Mouse (Mus musculus) heart, embryonic 13.5 days (tissue): ENCODE measurements around the gene Fibin. TPM values are rescaled to one million over a fixed set of nuclear protein-coding genes. Genes with fewer than 3 reads are reported as not detected.

Experiments used
- ATAC-seq: fragments of 200-750 bp; cut with Nextera tagmentation; 2 replicates; pipeline ENCODE4 v1.8.0; 2017; ENCODE audit warnings: moderate TSS enrichment; ENCODE audit not compliant: insufficient number of reproducible peaks, low FRiP score, low TSS enrichment; ENCODE audit errors: extremely low read depth
- H3K27ac ChIP-seq: fragments of 300-500 bp; sonication (generic); replicated peaks from 2 replicates; pipeline ENCODE4 v1.5.1; 2015; ENCODE audit warnings: moderate library complexity, mild to moderate bottlenecking, inconsistent platforms
- H3K27me3 ChIP-seq: fragments of 300-500 bp; sonication (generic); replicated peaks from 2 replicates; pipeline ENCODE4 v1.6.1; 2015; ENCODE audit warnings: mild to moderate bottlenecking, inconsistent platforms
- H3K36me3 ChIP-seq: fragments of 300-500 bp; sonication (generic); 2 replicates; pipeline ENCODE4 v1.6.1; 2015; ENCODE audit warnings: mild to moderate bottlenecking, inconsistent platforms
- H3K4me1 ChIP-seq: fragments of 300-500 bp; sonication (generic); 2 replicates; pipeline ENCODE4 v1.6.1; 2015; ENCODE audit warnings: inconsistent platforms
- H3K4me2 ChIP-seq: fragments of 300-500 bp; sonication (generic); 2 replicates; pipeline ENCODE4 v1.6.1; 2015; ENCODE audit warnings: inconsistent platforms, mild to moderate bottlenecking, moderate library complexity
- H3K4me3 ChIP-seq: fragments of 300-500 bp; sonication (generic); 2 replicates; pipeline ENCODE4 v1.5.1; 2015; ENCODE audit warnings: moderate library complexity, mild to moderate bottlenecking, inconsistent platforms
- H3K9ac ChIP-seq: fragments of 300-500 bp; sonication (generic); 2 replicates; pipeline ENCODE4 v1.6.1; 2015; ENCODE audit warnings: inconsistent platforms, mild to moderate bottlenecking, moderate library complexity
- H3K9me3 ChIP-seq: fragments of 300-500 bp; sonication (generic); 2 replicates; pipeline ENCODE4 v1.6.1; 2016; ENCODE audit warnings: inconsistent platforms
- WGBS: fragments of 180-500 bp; shearing (Covaris S2); methylation state at CpG from one replicate; pipeline ENCODE4 v1.1.7; 2015; ENCODE audit warnings: mixed read lengths; 5-methylcytosine and 5-hydroxymethylcytosine counted together
- polyA plus RNA-seq: library from polyadenylated mRNA; unstranded; fragments of >200 nt; fragmentation: Nextera tagmentation; extraction: Ambion mirVana; gene quantifications from 2 replicates; pipeline ENCODE4 v1.2.1, GENCODE M21; 2015

Fibin gene
- polyA plus RNA-seq, 1 experiment from 2014 or later, result 8.2 TPM

- Histone ChIP-seq H3K9me3 (no peaks in the 10 kb centered on the region), H3K27me3 (peaks cover 6% of the 10 kb centered on the region; the same call in 1 of the 2 replicates), H3K4me2 (no peak overlapping the region), H3K27ac (no peak overlapping the region), H3K9ac (no peak overlapping the region), H3K36me3 (no peaks in the 10 kb centered on the region), H3K4me3 (no peak overlapping the region), H3K4me1 (peaks cover 4% of the 10 kb centered on the region; the same call in 1 of the 2 replicates)
- no peak for ATAC-seq
- 67% methylated on average over 3 of the region's 3 CpGs for WGBS
Observed at GRCm38 (mm10) chr2:110363855-110364254, 872 bp upstream of the Fibin start.

DNA sequence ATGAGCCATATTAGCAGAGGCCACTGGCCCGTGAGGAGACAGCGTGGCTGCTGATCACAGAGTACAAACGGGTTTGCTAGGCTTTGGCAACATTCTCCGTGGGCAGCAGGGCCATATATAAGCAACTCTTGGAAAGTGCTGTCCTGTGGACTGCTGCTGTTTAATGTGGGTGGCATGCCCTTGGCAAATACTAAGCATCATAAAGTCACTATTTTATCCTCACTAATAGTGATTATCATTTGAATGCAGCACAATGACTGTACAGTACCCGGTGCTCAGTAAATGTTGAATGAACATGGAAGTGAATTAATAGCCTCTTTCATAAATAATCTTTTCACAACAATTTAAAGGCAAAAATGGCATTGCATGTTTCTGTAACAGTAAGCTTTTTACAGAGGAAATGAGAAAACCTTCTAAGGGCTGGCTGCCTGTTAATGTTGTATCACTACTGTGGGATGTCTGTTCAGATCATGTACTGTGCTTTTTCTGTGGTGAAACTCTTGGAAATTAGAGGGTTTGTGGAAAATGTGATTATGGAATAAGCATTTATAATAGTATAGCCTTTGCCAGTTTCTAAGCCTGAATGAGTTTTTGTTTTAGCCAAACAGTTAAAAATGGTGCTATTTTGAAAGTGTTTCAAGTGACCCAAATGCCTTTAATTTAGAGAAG lies 9.5 kb downstream of the Fibin start:
- no peaks in the 10 kb centered on the region for H3K4me1 ChIP-seq
- no peaks in the 10 kb centered on the region for H3K9me3 ChIP-seq
- WGBS, result 85% methylated on average over 5 of the region's 5 CpGs
- ATAC-seq, result no peak
- no peaks in the 10 kb centered on the region for H3K27me3 ChIP-seq
- no peak overlapping the region for H3K27ac ChIP-seq
- no peak overlapping the region for H3K4me2 ChIP-seq
- no peaks in the 10 kb centered on the region for H3K36me3 ChIP-seq
- H3K9ac ChIP-seq, result no peak overlapping the region
- no peak overlapping the region for H3K4me3 ChIP-seq

- WGBS, result 53% methylated on average over 5 of the region's 5 CpGs
- H3K36me3 ChIP-seq, result no peaks in the 10 kb centered on the region
- H3K4me3 ChIP-seq, result no peak overlapping the region
Observed at GRCm38 (mm10) chr2:110351843-110352251, 11.1 kb downstream of the Fibin start.

GRCm38 (mm10) chr2:110351406-110351805 lies 11.6 kb downstream of the Fibin start:
- Histone ChIP-seq H3K27ac (no peak overlapping the region), H3K9ac (no peak overlapping the region), H3K4me3 (no peak overlapping the region), H3K36me3 (no peaks in the 10 kb centered on the region), H3K4me2 (no peak overlapping the region), H3K9me3 (no peaks in the 10 kb centered on the region), H3K4me1 (no peaks in the 10 kb centered on the region), H3K27me3 (no peaks in the 10 kb centered on the region)
- ATAC-seq, result no peak
- 58% methylated on average over 1 of the region's 1 CpGs for WGBS

More at GRCm38 (mm10) chr2:110351843-110352251, 11.1 kb downstream of the Fibin start:
- Histone ChIP-seq H3K27ac (no peak overlapping the region), H3K4me2 (no peak overlapping the region), H3K9ac (no peak overlapping the region), H3K4me1 (no peaks in the 10 kb centered on the region), H3K27me3 (no peaks in the 10 kb centered on the region), H3K9me3 (no peaks in the 10 kb centered on the region)
- no peak for ATAC-seq

DNA sequence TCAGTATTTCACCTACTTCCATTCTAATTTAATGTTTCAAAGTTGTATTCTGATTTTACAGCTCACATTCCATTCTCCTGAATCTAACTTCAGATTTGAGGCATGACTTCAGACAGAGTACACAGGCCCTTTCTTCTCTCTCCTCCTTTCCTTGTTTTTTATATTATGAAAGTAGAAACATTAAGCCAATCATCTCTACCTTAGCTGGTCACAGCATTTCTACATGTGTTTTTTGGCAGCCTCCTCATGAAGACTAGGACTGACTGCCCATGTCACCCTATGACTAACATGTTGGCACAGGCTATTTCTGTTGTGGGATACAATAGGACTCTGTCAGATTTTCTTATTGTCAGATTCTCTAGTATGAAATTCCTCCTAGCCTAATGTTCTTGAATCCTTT lies 34.0 kb downstream of the Fibin start:
- H3K36me3 ChIP-seq, result no peaks in the 10 kb centered on the region
- H3K27ac ChIP-seq, result no peak overlapping the region
- H3K27me3 ChIP-seq, result no peaks in the 10 kb centered on the region
- no peak overlapping the region for H3K4me3 ChIP-seq
- no peaks in the 10 kb centered on the region for H3K9me3 ChIP-seq
- H3K4me1 ChIP-seq, result no peaks in the 10 kb centered on the region
- H3K9ac ChIP-seq, result no peak overlapping the region
- no peak for ATAC-seq
- H3K4me2 ChIP-seq, result no peak overlapping the region

DNA sequence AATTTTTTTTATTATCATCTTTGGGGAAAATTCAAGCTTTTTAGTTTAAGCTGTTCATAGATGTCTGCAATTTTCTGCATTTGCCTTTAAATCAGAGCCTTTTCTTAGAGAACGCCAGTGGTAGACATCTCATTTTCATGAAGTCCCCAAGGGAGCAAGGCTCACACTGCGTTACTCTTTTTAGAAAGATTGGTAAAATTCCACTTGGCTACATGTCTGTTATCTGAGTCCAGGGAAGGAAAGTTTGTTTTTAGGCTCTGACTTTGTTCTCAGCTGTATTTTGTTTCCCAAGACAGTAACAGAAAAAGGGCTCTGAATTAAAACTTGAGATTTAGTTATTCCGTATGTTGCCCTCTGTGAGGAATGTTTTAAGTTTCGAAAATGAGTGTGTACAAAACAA lies 43.0 kb downstream of the Fibin start:
- ATAC-seq, result no peak
- no peak overlapping the region for H3K9ac ChIP-seq

DNA sequence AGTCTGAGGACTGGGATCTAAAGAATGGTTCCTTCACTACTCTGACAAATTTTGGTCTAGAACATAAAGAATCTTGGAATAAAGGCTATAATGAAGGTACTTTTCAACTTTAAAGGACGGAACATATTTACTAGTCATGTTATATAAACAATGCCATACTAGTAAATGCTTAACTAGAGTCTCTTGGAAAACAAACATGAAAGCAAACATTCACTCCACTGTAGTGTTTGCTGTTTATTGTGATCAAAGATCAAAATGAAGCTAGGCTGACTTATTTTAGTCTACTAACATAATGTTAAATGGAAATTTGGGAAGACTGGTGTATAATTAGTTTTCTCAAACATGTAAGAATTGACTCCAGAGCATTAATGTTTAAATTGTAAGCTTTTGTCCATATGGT lies 43.7 kb downstream of the Fibin start:
- Histone ChIP-seq H3K27me3 (no peaks in the 10 kb centered on the region), H3K27ac (no peak overlapping the region), H3K4me1 (no peaks in the 10 kb centered on the region), H3K4me2 (no peak overlapping the region), H3K9me3 (no peaks in the 10 kb centered on the region), H3K4me3 (no peak overlapping the region), H3K36me3 (no peaks in the 10 kb centered on the region), H3K9ac (no peak overlapping the region)
- ATAC-seq, result no peak
- 73% methylated on average over 1 of the region's 1 CpGs for WGBS

More for the DNA sequence above, 43.0 kb downstream of the Fibin start:
- no peaks in the 10 kb centered on the region for H3K27me3 ChIP-seq
- H3K4me3 ChIP-seq, result no peak overlapping the region
- no peak overlapping the region for H3K4me2 ChIP-seq
- no peak overlapping the region for H3K27ac ChIP-seq
- no peaks in the 10 kb centered on the region for H3K4me1 ChIP-seq
- H3K36me3 ChIP-seq, result no peaks in the 10 kb centered on the region
- WGBS, result 59% methylated on average over 4 of the region's 4 CpGs
- H3K9me3 ChIP-seq, result no peaks in the 10 kb centered on the region

- Histone ChIP-seq H3K4me3 (no peak overlapping the region), H3K27ac (no peak overlapping the region), H3K4me1 (no peaks in the 10 kb centered on the region), H3K36me3 (no peaks in the 10 kb centered on the region), H3K9me3 (no peaks in the 10 kb centered on the region), H3K4me2 (no peak overlapping the region), H3K27me3 (no peaks in the 10 kb centered on the region), H3K9ac (no peak overlapping the region)
- WGBS, result 78% methylated on average over 1 of the region's 1 CpGs
- no peak for ATAC-seq
Observed at GRCm38 (mm10) chr2:110318719-110319118, 44.3 kb downstream of the Fibin start.

DNA sequence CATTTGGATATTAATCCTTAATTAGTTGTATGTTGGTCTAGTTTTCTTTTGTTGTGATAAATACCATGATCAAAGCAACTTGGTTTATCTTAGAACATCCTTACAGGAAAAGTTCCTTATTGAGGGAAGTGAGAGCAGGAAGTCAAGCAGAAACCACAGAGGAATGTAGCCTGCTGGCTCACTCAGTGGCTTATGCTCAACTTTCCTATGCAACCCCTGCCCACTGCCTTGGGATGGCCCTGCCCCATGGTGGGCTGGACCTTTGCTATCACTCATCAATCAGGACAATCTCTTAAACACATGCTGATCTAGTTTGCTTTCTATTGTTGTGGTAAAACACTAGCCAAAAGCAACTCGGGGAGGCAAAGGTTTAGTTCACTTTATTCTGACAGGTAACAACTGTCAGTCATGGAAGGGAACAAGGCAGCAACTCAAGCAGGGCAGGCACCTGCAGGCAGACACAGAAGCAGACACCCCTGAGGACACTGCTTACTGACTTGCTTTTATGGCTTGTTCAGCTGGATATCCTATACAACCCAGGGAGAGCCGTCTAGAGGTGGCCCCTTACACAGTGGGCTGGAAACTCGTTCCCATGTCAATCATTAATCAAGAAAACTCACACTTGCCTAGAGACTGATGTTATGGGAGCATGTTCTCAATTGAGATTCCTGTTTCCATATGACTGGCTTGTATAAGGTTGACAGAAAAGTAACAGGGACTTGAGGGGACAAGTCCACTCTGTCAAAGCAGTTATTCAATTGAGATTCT lies 46.7 kb downstream of the Fibin start:
- Histone ChIP-seq H3K27me3 (no peaks in the 10 kb centered on the region), H3K36me3 (no peaks in the 10 kb centered on the region), H3K9ac (no peak overlapping the region), H3K27ac (no peak overlapping the region), H3K9me3 (no peaks in the 10 kb centered on the region), H3K4me3 (no peak overlapping the region), H3K4me2 (no peak overlapping the region), H3K4me1 (no peaks in the 10 kb centered on the region)
- no peak for ATAC-seq
- 47% methylated on average over 3 of the region's 3 CpGs for WGBS

- no peak within 1 kb of the TSS for H3K4me2 ChIP-seq
- H3K27ac ChIP-seq, result no peak within 1 kb of the TSS
- no peaks in the 10 kb centered on the region for H3K4me1 ChIP-seq
- no peak within 1 kb of the TSS for H3K4me3 ChIP-seq
- ATAC-seq, result no peak
- H3K9me3 ChIP-seq, result no peaks in the 10 kb centered on the region
- 71% methylated on average over 6 of the region's 6 CpGs for WGBS
- H3K27me3 ChIP-seq, result no peaks in the 10 kb centered on the region
- no peak within 1 kb of the TSS for H3K9ac ChIP-seq
- no peaks in the 10 kb centered on the region for H3K36me3 ChIP-seq
Observed at GRCm38 (mm10) chr2:110314509-110315155, 48.4 kb downstream of the Fibin start, which contains the start of gene Bbox1. TSS of gene Bbox1 (minus strand) at chr2:110314560.

DNA sequence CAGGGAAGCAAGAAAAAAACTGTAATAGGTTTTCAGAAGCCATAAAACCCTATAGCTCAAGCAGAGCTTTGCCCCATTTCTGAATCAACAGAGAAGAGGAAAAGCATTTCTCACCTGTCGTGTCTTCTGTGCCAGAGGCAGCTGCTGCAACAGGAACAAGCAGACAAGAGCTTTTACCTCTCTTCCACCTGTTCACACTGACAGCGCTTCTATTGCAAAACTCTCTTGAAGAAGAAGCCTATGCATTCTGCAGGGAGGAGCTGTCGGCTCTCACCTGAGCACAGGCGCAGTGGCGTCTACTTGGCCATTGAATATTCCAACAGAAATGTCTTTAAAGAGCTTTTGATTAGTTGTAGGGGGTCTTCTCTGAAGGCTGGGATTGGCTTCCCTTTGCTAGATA lies 48.9 kb downstream of the Fibin start:
- no peak overlapping the region for H3K4me3 ChIP-seq
- ATAC-seq, result no peak
- no peak overlapping the region for H3K4me2 ChIP-seq
- H3K27me3 ChIP-seq, result no peaks in the 10 kb centered on the region
- H3K27ac ChIP-seq, result no peak overlapping the region
- H3K9ac ChIP-seq, result no peak overlapping the region
- H3K36me3 ChIP-seq, result no peaks in the 10 kb centered on the region
- H3K4me1 ChIP-seq, result no peaks in the 10 kb centered on the region
- 82% methylated on average over 5 of the region's 5 CpGs for WGBS
- no peaks in the 10 kb centered on the region for H3K9me3 ChIP-seq
